Mouse (Mus musculus) WW6 (cell line): ENCODE measurements around the gene Ippk.

Experiments
- DNase-seq: peaks from one replicate; pipeline ENCODE4 v3.0.0-alpha.2; 2013; ENCODE audit warnings: low read depth, low spot score

Ippk gene

DNA sequence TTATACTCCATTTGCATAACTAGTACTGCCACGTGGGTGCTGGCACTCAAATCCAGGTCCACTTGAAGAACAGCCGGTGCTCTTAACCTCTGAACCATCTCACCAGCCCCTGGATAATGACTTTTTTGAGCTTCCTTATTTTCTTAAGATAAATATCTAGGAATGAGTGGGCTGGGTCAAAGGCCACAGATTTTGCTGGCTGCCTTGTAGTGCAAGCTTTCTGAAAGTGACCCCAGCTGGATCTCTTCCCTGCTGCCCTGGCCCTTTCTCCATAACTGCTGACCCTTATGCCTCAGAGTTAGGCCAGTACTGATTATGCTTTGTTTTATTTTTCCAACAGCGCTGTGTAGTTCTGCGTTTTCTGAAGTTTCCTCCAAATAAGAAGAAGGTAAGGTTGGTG lies 9.5 kb downstream of the Ippk start:
- DNase-seq = no peak

DNA sequence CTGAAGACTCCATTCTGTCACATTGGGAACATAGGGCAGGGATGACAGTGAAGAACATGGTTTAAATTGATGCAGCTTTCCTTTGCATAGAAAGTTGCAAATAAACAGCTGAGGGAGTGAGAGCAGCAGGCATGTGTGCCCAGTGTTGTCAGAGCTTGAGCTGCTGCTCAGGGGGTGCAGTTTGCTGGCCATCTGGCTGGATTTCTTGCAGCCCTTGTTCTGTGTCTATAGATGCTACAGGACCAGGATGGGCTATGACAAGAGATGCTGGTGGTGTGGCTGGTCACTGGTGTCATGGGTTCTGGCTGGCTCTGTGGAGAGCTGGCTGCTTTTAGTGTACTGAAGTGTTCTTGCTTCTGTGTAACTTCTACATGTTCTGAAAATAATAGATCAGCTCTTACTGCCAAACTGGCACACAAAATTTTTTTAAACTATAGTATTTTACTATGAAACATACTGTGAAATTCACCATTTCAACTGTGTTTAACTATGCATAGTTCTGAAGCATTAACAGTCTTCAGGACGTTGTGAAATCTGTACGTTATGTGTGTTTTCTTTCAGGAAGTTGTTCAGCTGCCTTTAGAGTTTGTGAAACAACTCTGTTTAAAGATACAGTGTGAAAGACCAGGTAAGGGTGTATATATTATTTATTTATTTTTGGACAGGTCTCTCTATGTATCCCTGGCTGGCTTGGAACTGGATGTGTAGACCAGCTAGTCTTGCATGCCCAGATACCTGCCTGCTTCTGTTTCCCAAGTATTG lies 12.4 kb downstream of the Ippk start:
- no peak for DNase-seq

DNA sequence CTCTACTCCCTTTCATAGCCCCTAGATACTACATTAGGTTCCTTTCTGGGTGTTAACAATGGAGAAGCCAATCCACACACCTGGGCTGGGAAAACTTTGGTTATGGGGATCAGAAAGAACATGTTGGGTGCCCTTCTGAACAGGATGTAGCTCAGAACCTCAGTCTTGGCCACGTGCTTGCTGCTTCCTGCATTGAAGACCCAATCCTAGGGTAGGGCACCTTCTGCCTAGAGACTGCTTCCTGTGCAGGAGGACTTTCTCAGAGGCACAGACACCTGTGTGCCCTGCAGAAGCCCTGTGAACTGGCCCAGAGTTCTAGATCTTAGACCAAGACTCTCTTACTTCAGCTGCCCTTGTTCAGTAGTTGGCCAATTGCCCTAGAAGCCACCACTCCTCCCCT lies 14.7 kb downstream of the Ippk start:
- DNase-seq = no peak

DNA sequence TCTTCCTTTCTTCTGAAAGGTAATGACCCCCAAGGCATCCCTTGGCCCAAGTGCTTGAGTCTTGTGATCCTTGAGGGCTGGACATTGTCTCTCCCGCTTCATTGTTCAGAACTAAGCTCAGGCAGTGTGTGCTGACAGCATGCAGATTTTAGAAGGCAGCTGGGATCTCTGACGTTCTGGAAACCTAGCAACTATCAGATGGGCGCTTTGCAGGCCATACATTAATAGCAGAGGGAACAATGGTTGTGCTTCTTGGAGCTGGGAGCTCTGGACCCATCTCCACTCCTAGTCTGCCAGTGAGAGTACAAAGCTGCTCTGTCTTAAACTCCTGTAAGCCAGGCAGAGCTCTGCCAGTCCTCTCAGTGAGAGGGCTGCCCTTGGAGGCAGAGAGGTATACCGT lies 15.1 kb downstream of the Ippk start:
- DNase-seq = no peak

DNA sequence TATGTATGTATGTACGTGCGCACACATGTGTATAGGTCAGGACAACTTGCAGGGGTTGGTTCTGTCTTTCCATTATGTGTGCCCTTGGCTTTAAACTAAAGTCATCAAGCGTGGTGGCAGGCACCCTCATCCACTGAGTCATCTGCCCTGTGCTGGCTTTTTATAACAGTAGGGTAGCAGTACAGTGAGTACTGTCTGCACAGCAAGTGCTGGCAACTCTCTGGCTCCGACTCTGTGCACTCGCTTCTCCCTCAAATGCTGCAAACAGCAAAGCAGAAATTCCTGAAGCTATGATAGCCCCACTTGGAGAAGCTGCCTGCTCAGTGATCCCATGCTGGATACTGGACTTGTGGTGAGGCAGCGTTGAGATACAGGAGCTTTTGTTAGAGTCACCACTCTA lies 23.4 kb downstream of the Ippk start:
- no peak for DNase-seq

DNA sequence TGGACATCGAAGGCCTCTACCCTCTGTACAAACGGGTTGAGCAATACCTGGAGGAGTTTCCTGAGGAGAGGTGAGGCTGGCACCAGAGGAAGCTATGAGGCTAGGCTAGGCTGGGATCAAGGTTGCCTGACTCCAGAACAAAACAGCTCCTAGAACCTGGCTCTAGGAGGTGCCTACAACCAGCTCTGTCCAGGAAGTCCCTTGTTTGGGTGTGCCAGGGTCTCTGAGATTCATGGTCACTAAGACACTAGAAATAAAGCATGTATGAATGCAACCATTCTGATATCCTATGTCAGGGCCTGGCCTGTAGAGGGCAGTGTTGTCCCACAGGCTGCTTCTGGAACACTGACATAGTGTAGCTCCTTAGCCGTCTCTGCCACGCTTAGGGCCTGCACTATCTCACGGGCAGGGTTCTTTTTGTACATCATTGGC lies 28.3 kb downstream of the Ippk start:
- peak; percentile 29 for DNase-seq

DNA sequence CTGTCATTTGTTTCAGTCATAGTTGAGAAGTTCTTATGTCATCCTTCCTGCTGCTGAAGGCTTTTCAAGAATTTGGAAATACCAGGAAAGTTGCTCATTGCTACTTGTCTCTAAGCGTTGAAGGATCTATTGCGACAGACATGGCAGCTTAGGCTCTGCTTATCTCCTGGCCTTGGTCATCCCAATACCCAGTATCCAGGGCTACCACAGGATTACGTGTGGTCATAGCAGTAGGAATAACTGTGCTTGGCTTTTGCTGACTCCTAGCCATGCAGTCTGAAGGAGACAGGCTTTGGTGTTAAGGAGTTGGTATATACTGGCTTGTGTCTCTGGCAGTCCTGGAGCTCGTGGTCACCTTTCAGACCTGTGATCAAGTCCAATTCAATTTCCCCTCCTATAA lies 39.2 kb downstream of the Ippk start:
- no peak for DNase-seq

DNA sequence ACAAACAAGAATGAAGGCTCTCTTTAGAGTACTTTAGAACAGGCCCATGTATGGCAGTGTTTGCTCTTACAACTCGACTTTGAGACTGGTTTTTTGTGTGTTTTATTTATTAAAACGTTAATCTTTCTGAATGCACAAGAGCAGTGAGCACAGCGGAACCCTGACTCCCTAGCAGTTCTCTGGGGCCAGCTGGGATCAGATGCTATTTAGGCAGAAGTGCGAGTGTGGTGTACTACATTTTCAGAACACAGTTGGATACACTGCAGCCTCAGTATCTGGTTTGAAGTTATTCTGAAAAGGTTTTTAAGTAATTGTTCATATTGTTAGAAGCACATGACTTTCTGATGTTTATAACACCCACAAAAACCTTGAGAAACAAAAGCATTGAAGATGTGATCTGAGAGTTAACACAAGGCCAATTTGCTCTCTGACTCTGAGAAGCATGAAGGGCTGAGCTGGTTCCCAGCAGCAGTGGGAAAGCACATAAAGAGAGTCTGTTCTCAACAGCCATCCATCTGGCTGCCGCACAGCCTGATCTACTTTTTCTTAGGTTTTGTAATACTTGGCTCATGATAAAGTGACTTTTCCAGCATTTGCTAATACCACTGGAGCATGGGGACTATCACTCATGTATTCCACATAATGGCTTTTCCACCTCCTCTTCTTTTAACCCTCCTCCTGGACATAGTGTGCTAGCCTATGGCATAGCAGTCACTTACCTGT lies 39.8 kb downstream of the Ippk start:
- DNase-seq = no peak

DNA sequence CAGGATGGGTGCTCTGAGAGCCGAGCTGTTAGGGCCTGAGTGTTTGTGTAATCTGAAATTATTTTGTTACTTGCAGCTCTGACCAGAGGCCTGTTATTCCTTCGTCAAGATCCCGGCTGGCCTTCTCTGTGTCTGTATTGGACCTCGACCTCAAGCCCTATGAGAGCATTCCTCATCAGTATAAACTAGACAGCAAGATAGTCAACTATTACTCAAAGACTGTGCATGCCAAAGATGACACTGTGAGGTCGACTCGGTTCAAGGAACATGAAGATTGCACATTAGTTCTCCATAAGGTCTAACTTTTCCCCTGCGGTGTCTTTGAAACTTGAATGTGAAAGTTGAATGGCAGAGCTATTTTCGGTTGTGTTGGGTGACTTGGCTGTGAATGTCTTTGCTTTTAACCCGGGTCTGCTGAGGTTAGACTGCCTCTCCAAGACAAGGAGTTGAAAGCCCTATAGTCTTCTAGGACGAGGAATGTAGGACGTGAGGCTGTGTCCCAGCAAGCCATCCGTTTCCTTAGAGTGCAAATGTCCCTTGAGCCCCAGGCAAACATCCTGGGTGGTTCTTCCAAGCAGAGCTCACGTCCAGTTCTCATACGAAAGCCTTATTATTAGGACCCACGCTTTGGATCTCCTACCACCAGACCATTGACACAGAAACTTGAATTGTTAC lies 40.5 kb downstream of the Ippk start:
- DNase-seq = no peak

DNA sequence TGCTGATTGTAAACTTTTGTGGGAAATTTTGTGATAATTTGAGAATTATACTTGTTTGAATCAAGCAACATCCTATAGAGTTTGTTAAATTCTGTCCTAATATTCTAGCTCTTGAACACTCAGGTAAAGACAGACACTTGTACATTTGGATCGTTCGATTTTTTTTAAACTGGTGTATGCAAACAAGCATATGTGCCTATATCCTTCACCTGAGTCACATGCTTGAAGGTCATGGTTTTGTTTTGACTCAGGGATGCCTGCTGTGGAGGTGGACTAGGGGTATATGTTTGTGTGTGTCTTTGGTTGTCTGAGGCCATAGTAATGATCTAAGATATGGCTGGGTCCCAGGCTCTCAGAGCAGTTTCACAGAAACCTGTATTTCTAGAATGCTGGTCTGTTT lies 41.9 kb downstream of the Ippk start:
- no peak for DNase-seq

DNA sequence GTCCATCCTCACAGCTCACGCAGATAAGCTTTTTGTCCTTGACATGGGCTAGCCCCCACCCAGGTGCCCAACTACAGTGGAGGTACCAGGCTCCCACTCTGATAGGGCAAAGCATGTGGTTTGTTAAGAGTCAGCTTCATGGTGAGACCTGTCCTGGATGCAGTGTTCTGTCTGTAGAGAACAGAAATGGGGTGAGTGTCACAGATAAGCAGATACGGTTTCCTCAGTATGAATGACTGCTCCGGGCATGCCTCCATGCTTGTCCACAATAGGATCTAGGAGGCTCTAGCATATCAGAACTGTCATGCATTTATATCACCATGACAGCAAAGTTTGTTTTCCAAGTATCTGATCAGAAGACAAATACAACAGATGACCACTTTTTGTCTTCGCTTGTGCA lies 44.8 kb downstream of the Ippk start:
- DNase-seq = no peak

DNA sequence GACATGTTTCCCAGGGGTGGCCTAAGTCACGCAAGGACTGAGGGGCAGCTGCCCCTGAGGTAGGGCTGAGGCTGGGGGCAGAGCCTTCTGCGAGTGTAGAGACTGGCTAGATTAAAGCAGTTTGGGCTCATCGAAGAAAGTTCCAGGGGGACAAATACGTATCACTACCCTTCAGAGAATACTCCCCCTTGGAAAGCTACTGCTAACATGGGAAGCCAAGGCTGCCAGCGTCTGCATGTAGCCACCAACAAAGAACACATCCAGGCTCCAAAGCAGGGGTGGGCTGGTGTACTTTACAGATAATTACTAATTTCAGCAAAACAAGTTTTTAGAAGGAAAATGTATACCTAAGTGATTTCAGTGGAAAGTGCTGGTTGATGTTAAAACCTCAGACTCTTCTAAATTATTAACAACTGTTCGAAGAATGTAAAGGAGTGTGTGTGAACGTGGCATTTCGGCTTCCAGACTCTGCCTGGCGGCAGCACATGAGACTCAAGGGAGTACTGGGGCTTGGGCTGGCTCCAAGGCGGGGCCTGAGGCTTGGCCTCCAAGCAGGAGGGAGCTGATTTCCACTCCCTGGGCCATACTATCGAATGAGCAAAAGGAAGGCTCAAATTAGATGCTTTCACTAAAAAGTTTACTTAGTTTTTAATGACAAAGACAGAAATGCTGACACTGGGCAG lies 45.5 kb downstream of the Ippk start:
- DNase-seq = no peak

DNA sequence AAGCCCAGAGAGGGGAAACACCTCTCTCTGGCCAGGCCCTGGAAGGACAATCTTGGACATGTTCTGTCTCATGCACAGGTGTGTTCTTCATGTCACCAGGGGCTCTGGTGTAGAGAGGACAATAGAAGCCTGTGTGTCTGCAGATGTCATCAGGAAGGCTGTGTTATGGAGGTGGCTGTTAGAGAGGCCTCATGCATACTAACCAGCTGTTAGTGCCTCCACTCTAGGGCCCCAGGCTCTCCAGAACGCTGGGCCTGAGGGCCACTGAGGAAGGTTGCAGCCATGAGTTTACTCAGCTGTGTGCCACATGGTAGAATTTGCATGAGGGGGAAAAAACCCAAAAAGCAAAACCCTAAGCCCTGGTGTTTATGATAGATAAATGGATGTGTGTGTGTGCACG lies 46.5 kb downstream of the Ippk start:
- DNase-seq = no peak

DNA sequence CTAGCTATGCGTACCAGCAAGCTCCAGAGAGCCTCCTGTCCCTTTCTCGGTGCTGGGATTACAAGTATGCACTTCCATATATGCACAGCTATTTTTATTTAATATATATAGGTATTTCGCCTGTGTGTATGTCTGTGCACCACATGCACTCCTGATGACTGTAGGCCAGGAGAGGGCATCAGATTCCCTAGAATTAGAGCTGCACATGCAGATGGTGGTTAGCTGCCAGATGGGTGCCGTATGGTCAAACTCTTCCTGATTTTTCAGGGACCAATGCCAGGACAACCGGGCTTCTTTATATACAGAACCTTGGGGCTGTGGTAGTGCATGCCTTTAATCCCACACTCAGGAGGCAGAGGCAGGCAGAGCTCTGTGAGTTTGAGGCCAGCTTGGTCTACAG lies 48.0 kb downstream of the Ippk start:
- no peak for DNase-seq

DNA sequence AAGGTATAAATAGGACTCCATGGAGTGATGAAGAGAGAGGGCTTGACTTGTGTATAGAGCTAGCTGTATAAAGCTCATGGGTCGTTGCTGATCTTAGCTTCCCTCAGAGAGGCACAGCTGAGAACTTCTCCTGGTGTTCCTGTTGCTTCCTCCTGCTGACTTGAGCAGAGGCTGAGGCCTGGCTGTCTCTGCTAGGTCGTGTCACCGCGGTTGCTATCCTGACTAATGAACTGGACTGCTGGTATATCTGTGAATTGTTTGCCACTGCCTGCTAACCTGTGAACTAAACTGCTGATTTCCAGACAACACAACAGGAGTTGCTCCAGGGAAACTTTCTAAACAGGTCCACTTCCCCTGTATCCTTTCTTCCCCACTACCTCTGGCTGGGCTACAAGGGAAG lies 49.3 kb downstream of the Ippk start:
- no peak for DNase-seq

DNA sequence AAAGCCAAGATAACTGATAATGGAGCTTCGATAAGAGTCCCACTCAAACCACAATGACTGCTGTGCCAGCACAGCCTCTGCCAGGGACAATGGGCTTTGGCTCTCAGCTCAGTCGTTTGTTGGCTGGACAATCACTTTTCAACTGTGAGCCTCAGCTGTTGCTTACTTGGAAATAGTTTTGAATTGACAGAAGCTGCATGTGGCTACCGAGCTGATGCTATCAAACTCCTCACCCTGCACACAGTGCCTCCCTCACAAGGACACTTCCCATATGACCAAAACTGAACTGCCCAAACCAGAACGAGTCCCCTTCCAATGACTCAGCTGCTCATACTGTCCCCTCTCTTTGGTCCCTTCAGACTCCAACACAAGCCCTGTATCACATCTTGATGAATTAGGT lies 49.8 kb downstream of the Ippk start:
- no peak for DNase-seq

DNA sequence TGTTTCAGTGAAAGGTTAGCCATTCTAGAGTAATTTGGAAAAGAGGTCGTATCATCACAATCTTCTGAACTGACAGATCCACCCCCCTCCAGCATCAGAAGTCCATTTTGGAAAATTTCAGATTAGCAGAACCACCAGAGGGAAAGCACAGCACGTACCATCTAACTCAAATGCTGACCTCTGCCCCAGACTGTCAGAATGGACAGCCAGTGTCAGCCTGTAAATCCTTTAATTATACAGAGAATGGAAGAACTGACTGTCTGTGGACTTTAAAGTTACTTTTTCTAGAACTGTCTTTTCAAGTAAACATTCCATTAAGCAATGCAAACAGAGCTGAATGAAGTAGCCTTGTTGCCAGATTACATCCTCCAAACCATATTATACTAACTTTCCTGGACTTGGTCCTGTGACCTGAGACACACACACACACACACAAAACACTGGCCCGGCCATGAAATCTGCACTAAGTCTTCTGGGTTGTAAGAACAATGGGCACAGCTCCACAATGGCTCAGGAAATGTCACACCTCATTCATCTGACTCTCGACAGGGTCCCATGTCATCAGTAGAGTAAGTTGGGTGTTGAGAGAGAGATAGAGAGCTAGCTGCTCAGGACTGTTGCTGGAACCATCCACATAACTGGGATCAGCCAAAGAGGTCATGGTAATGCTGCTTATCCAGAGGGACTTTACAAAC lies 51.1 kb downstream of the Ippk start:
- DNase-seq = no peak

DNA sequence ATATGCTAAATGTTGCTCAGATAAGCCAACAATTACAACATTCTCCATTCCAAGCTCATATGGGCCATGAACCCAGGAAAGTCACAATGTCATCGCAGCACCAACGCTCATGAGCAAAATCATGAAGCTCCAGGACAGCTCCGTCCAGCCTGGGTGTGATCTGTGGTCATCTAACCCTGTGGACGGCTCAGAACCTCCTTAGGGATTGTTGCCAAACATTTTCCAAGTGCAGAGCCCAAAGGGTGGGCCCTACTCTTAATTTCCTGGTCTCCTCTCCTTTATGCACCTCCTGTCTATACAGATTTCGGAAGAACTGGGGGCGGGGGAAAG lies 51.6 kb downstream of the Ippk start:
- no peak for DNase-seq

DNA sequence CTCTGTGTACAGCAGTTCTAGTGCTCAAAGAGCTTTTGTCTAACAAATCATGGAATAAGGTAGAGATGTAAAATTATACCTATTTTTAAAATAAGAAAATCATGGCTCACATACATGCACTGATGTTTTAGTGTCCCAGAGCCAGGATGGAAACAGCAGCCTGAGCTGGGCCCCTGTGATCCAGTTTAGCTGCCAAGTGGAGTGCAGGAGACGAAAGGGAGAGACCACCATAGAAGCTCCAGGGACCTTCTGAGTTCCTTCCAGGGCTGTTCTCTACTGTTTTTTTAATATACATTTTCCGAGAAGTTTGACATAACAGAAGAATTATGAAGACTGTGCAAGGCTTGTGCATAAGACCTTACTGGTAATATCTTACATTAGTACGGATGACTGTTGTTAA lies 56.8 kb downstream of the Ippk start:
- DNase-seq = no peak

DNA sequence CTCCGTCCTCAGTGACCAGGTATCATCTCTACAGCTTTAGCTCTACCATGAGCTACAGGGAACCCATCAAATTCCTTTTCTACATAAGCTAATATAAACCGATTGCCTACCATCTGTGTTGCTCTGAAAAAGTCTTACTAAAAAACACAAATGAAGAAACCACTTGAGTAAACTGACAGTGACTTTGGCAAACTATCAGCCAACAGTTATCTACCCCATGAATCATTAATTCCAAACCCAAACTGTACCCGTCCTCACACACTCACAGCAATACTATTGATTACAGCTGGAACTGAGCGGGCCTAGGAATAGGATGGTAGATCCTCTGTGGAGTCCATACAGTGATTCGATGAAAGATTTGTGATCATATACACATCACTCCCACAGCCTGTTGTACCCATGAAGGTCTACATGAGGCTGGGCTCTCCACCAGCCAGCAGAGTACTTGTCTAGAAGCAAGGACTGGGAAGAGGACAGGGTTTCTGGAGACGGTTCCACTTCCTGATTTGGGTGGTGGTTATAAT lies 57.9 kb downstream of the Ippk start:
- DNase-seq = no peak

DNA sequence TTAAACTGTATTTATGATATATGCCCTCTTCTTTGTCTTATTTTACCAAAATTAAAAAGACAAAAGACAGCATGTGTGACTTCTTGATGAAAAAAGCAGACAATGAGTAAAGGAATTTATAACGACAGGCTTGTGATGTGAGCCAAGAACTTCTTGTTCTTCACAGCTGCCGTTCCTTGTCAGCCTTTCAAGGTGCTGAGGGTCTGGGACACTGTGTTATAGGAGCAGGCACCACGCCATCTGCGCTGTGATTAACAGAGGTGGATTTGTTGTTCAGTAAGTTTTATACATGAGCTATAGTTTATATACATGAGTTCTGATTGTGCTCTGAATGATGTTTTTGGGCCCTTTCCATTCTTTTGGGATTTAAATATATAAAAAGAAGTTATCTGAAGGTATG lies 58.4 kb downstream of the Ippk start:
- DNase-seq = no peak

DNA sequence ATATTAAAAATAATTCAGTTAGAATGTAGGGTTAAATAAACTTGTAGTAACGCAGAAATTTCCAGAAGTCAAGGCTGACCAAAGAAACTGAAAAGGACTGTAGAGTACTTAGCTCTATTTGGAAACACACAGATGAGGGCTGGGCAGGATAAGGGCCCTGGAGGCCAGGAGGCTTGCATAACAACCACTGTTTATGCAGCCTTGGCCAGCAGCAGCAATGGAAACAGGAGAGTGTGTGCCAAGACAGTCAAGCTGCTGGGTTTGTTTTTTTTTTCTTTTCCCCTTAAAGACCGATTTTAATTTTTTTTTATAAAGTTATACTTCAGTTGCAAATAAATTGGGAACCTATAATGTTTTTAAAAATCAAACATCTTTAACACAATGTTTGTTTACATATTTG lies 59.0 kb downstream of the Ippk start:
- no peak for DNase-seq
